Mouse (Mus musculus): Measurements from ENCODE around the gene Rab31.

GRCm38 (mm10) chr17:65635715-65636360 lies 136.7 kb downstream of the Rab31 start:
- TF ChIP-seq CTCF (IDR thresholded peaks at IDR 0.05; ENCODE audit: borderline replicate concordance, extremely low read depth, insufficient read depth, insufficient read length), result no peak
- TF ChIP-seq POLR2A (IDR thresholded peaks at IDR 0.05; ENCODE audit: borderline replicate concordance, extremely low read depth, insufficient read depth, insufficient read length, poor library complexity, severe bottlenecking), result no peak

Data from brain, embryonic 14.5 days (tissue).